Mouse (Mus musculus) kidney, embryonic 15.5 days (tissue): ENCODE measurements around the gene Olfr1360. TPM values are rescaled to one million over a fixed set of nuclear protein-coding genes. Genes with fewer than 3 reads are reported as not detected.

Experiments
- ATAC-seq: fragments of 200-750 bp; cut with Nextera tagmentation; replicated peaks from 2 replicates; pipeline ENCODE4 v1.8.0; 2017; ENCODE audit warnings: moderate TSS enrichment; ENCODE audit not compliant: low FRiP score
- H3K27ac ChIP-seq: fragments of 300-500 bp; sonication (generic); 2 replicates; pipeline ENCODE4 v1.5.1; 2015; ENCODE audit warnings: mild to moderate bottlenecking, inconsistent platforms
- H3K27me3 ChIP-seq: fragments of 300-500 bp; sonication (generic); 2 replicates; pipeline ENCODE4 v1.6.1; 2015; ENCODE audit warnings: inconsistent platforms
- H3K36me3 ChIP-seq: fragments of 300-500 bp; sonication (generic); 2 replicates; pipeline ENCODE4 v1.6.1; 2015; ENCODE audit warnings: inconsistent platforms
- H3K4me1 ChIP-seq: fragments of 300-500 bp; sonication (generic); 2 replicates; pipeline ENCODE4 v1.6.1; 2015; ENCODE audit warnings: inconsistent platforms
- H3K4me2 ChIP-seq: fragments of 300-500 bp; sonication (generic); 2 replicates; pipeline ENCODE4 v1.6.1; 2015; ENCODE audit warnings: moderate library complexity, mild to moderate bottlenecking, inconsistent platforms
- H3K4me3 ChIP-seq: fragments of 300-500 bp; sonication (generic); replicated peaks from 2 replicates; pipeline ENCODE4 v1.5.1; 2015; ENCODE audit warnings: mild to moderate bottlenecking, inconsistent platforms
- H3K9ac ChIP-seq: fragments of 300-500 bp; sonication (generic); 2 replicates; pipeline ENCODE4 v1.6.1; 2015; ENCODE audit warnings: mild to moderate bottlenecking, inconsistent platforms
- H3K9me3 ChIP-seq: fragments of 300-500 bp; sonication (generic); replicated peaks from 2 replicates; pipeline ENCODE4 v1.6.1; 2016; ENCODE audit warnings: inconsistent platforms
- WGBS: fragments of 180-500 bp; shearing (Covaris S2); methylation state at CpG from one replicate; pipeline ENCODE4 v1.1.7; 2015; ENCODE audit warnings: mixed read lengths; 5-methylcytosine and 5-hydroxymethylcytosine counted together
- polyA plus RNA-seq: library from polyadenylated mRNA; unstranded; fragments of >200 nt; fragmentation: Nextera tagmentation; extraction: Ambion mirVana; gene quantifications from 2 replicates; pipeline ENCODE4 v1.2.1, GENCODE M21; 2015

The Olfr1360 gene
- polyA plus RNA-seq, 1 experiment from 2014 or later = not detected

GRCm38 (mm10) chr13:21715131-21715863, 38.1 kb upstream of the Olfr1360 start:
- Histone ChIP-seq H3K4me1 (peaks cover 36% of the 10 kb centered on the region), H3K36me3 (no peaks in the 10 kb centered on the region), H3K9me3 (no peaks in the 10 kb centered on the region), H3K27me3 (no peaks in the 10 kb centered on the region), H3K27ac (peak overlapping the region; percentile 98), H3K4me2 (peak overlapping the region; percentile 79), H3K9ac (peak overlapping the region; percentile 67), H3K4me3 (peak overlapping the region; percentile 49)
- WGBS = under 1% methylated on average over 22 of the region's 22 CpGs
- ATAC-seq = no peak

GRCm38 (mm10) chr13:21714725-21715124, 37.5 kb upstream of the Olfr1360 start:
- WGBS = under 1% methylated on average over 7 of the region's 7 CpGs

GRCm38 (mm10) chr13:21711698-21712097, 34.5 kb upstream of the Olfr1360 start:
- H3K9ac ChIP-seq = peak overlapping the region; percentile 45; the same call in 1 of the 2 replicates
- no peaks in the 10 kb centered on the region for H3K27me3 ChIP-seq
- no peaks in the 10 kb centered on the region for H3K36me3 ChIP-seq
- WGBS = 28% methylated on average over 4 of the region's 4 CpGs
- peak overlapping the region; percentile 77 for H3K4me3 ChIP-seq
- peak overlapping the region; percentile 75 for H3K4me2 ChIP-seq
- peaks cover 17% of the 10 kb centered on the region for H3K4me1 ChIP-seq
- H3K9me3 ChIP-seq = no peaks in the 10 kb centered on the region
- no peak for ATAC-seq
- H3K27ac ChIP-seq = no peak overlapping the region

More at GRCm38 (mm10) chr13:21714725-21715124, 37.5 kb upstream of the Olfr1360 start:
- H3K4me3 ChIP-seq = peak overlapping the region; percentile 49
- ATAC-seq = no peak
- H3K9me3 ChIP-seq = no peaks in the 10 kb centered on the region
- H3K9ac ChIP-seq = peak overlapping the region; percentile 67; the same call in 1 of the 2 replicates
- H3K4me2 ChIP-seq = peak overlapping the region; percentile 79
- peak overlapping the region; percentile 98 for H3K27ac ChIP-seq
- H3K4me1 ChIP-seq = peaks cover 30% of the 10 kb centered on the region
- H3K27me3 ChIP-seq = no peaks in the 10 kb centered on the region
- H3K36me3 ChIP-seq = no peaks in the 10 kb centered on the region

GRCm38 (mm10) chr13:21710821-21711525, 33.8 kb upstream of the Olfr1360 start:
- peaks cover 17% of the 10 kb centered on the region for H3K4me1 ChIP-seq

GRCm38 (mm10) chr13:21710031-21710711, 33.0 kb upstream of the Olfr1360 start:
- peak; percentile 76 for ATAC-seq
- Histone ChIP-seq H3K9ac (peak overlapping the region; percentile 48; the same call in 1 of the 2 replicates), H3K4me2 (peak overlapping the region; percentile 75), H3K36me3 (no peaks in the 10 kb centered on the region), H3K4me1 (peaks cover 13% of the 10 kb centered on the region), H3K4me3 (peak overlapping the region; percentile 77), H3K27me3 (no peaks in the 10 kb centered on the region), H3K9me3 (no peaks in the 10 kb centered on the region), H3K27ac (peak overlapping the region; percentile 93)
- WGBS = under 1% methylated on average over 32 of the region's 32 CpGs

More at GRCm38 (mm10) chr13:21710821-21711525, 33.8 kb upstream of the Olfr1360 start:
- peak overlapping the region; percentile 45 for H3K9ac ChIP-seq
- H3K36me3 ChIP-seq = no peaks in the 10 kb centered on the region
- peak; percentile 80 for ATAC-seq
- peak overlapping the region; percentile 77 for H3K4me3 ChIP-seq
- peak overlapping the region; percentile 75 for H3K4me2 ChIP-seq
- peak overlapping the region; percentile 54; the same call in 1 of the 2 replicates for H3K27ac ChIP-seq
- no peaks in the 10 kb centered on the region for H3K27me3 ChIP-seq
- no peaks in the 10 kb centered on the region for H3K9me3 ChIP-seq
- WGBS = 2% methylated on average over 22 of the region's 22 CpGs

- WGBS = 75% methylated on average over 4 of the region's 4 CpGs
- no peak for ATAC-seq
Measured at GRCm38 (mm10) chr13:21706669-21707068, 29.5 kb upstream of the Olfr1360 start.

GRCm38 (mm10) chr13:21697811-21698210, 20.6 kb upstream of the Olfr1360 start, which contains the start of gene Olfr1359:
Olfr1359 (plus strand) TSS chr13:21698111.
- H3K27ac ChIP-seq = no peak within 1 kb of the TSS
- H3K36me3 ChIP-seq = no peaks in the 10 kb centered on the region
- no peaks in the 10 kb centered on the region for H3K27me3 ChIP-seq
- ATAC-seq = no peak
- H3K4me2 ChIP-seq = no peak within 1 kb of the TSS
- H3K9me3 ChIP-seq = no peaks in the 10 kb centered on the region
- no peak within 1 kb of the TSS for H3K9ac ChIP-seq
- no peaks in the 10 kb centered on the region for H3K4me1 ChIP-seq
- H3K4me3 ChIP-seq = no peak within 1 kb of the TSS

More at GRCm38 (mm10) chr13:21706669-21707068, 29.5 kb upstream of the Olfr1360 start:
- Histone ChIP-seq H3K9me3 (no peaks in the 10 kb centered on the region), H3K4me1 (0 out of 2 replicates have a peak, but pooled peaks cover 6% of the 10 kb centered on the region), H3K9ac (no peak overlapping the region), H3K4me2 (no peak overlapping the region), H3K4me3 (no peak overlapping the region), H3K27ac (no peak overlapping the region), H3K27me3 (no peaks in the 10 kb centered on the region), H3K36me3 (no peaks in the 10 kb centered on the region)

GRCm38 (mm10) chr13:21663286-21663685, 13.9 kb downstream of the Olfr1360 start, which contains the start of gene Olfr1361:
Olfr1361 (minus strand) TSS chr13:21663386.
- 40% methylated on average over 2 of the region's 2 CpGs for WGBS
- Histone ChIP-seq H3K36me3 (no peaks in the 10 kb centered on the region), H3K4me2 (no peak within 1 kb of the TSS), H3K9ac (no peak within 1 kb of the TSS), H3K4me1 (no peaks in the 10 kb centered on the region), H3K27me3 (no peaks in the 10 kb centered on the region), H3K4me3 (no peak within 1 kb of the TSS), H3K27ac (no peak within 1 kb of the TSS), H3K9me3 (no peaks in the 10 kb centered on the region)
- no peak for ATAC-seq

- 77% methylated on average over 2 of the region's 2 CpGs for WGBS
- no peaks in the 10 kb centered on the region for H3K4me1 ChIP-seq
- H3K27ac ChIP-seq = no peak within 1 kb of the TSS
- H3K9me3 ChIP-seq = no peaks in the 10 kb centered on the region
- no peaks in the 10 kb centered on the region for H3K27me3 ChIP-seq
- no peak within 1 kb of the TSS for H3K9ac ChIP-seq
- no peak for ATAC-seq
- H3K4me3 ChIP-seq = no peak within 1 kb of the TSS
- H3K36me3 ChIP-seq = no peaks in the 10 kb centered on the region
- H3K4me2 ChIP-seq = no peak within 1 kb of the TSS
Measured at GRCm38 (mm10) chr13:21642418-21642817, 34.8 kb downstream of the Olfr1360 start, which contains the start of gene Olfr11. Olfr11 (minus strand) TSS chr13:21642518.
